Mouse (Mus musculus) intestine, postnatal 0 days (tissue): ENCODE measurements around the gene Atic. TPM values are rescaled to one million over a fixed set of nuclear protein-coding genes. Genes with fewer than 3 reads are reported as not detected.

Experiments used
- ATAC-seq: fragments of 200-750 bp; cut with Nextera tagmentation; 2 replicates; pipeline ENCODE4 v1.8.0; 2017; ENCODE audit warnings: mild to moderate bottlenecking, moderate TSS enrichment, moderate library complexity
- H3K27ac ChIP-seq: fragments of 300-500 bp; sonication (generic); 2 replicates; pipeline ENCODE4 v1.5.1; 2014; ENCODE audit warnings: mild to moderate bottlenecking, low read depth, low read length, moderate library complexity
- H3K27me3 ChIP-seq: fragments of 300-500 bp; sonication (generic); replicated peaks from 2 replicates; pipeline ENCODE4 v1.6.1; 2014; ENCODE audit warnings: low read length, mixed read lengths; ENCODE audit not compliant: control insufficient read depth, insufficient read depth
- H3K36me3 ChIP-seq: fragments of 300-500 bp; sonication (generic); 2 replicates; pipeline ENCODE4 v1.6.1; 2014; ENCODE audit warnings: mild to moderate bottlenecking, moderate library complexity; ENCODE audit not compliant: control insufficient read depth, insufficient read depth
- H3K4me1 ChIP-seq: fragments of 300-500 bp; sonication (generic); replicated peaks from 2 replicates; pipeline ENCODE4 v1.6.1; 2014; ENCODE audit warnings: antibody characterized with exemption, low read length, mixed read lengths; ENCODE audit not compliant: control insufficient read depth, insufficient read depth
- H3K4me2 ChIP-seq: fragments of 300-500 bp; sonication (generic); replicated peaks from 2 replicates; pipeline ENCODE4 v1.6.1; 2014; ENCODE audit warnings: low read depth, mild to moderate bottlenecking, moderate library complexity
- H3K4me3 ChIP-seq: fragments of 300-500 bp; sonication (generic); 2 replicates; pipeline ENCODE4 v1.5.1; 2014; ENCODE audit warnings: low read depth, low read length
- H3K9ac ChIP-seq: fragments of 300-500 bp; sonication (generic); 2 replicates; pipeline ENCODE4 v1.6.1; 2014; ENCODE audit warnings: mild to moderate bottlenecking, low read depth, low read length
- H3K9me3 ChIP-seq: fragments of 300-500 bp; sonication (generic); 2 replicates; pipeline ENCODE4 v1.6.1; 2016; ENCODE audit warnings: mixed run types; ENCODE audit not compliant: control insufficient read depth
- CTCF ChIP-seq: sonication (generic); IDR thresholded peaks from 2 replicates; pipeline ENCODE4 v1.5.1; 2016; ENCODE audit warnings: low read depth, mild to moderate bottlenecking, control low read depth, antibody characterized with exemption, moderate library complexity
- WGBS: fragments of 180-500 bp; shearing (Covaris S2); extraction: QIAGEN DNeasy Blood & Tissue Kit; methylation state at CpG from one replicate; pipeline ENCODE4 v1.1.7; 2014; 5-methylcytosine and 5-hydroxymethylcytosine counted together
- polyA plus RNA-seq: library from polyadenylated mRNA; unstranded; fragments of >200 nt; fragmentation: Nextera tagmentation; extraction: Ambion mirVana; gene quantifications from 2 replicates; pipeline ENCODE4 v1.2.1, GENCODE M21; 2015

Atic gene
- polyA plus RNA-seq = 23.2 and 24.6 TPM in 2 replicates

GRCm38 (mm10) chr1:71556688-71557612 lies at the start of gene Atic:
Gene Atic (plus strand): TSS chr1:71557150.
- H3K27me3 ChIP-seq = no peaks in the 10 kb centered on the region
- H3K9me3 ChIP-seq = no peaks in the 10 kb centered on the region
- H3K4me1 ChIP-seq = no peaks in the 10 kb centered on the region
- peak; percentile 15; the same call in 1 of the 2 replicates for TF ChIP-seq CTCF
- ATAC-seq = peak; percentile 100
- under 1% methylated on average over 51 of the region's 55 CpGs for WGBS
- H3K4me2 ChIP-seq = peak within 1 kb of the TSS; percentile 82
- H3K4me3 ChIP-seq = peak within 1 kb of the TSS; percentile 45
- peak within 1 kb of the TSS; percentile 55 for H3K9ac ChIP-seq
- H3K27ac ChIP-seq = peak within 1 kb of the TSS; percentile 60
- H3K36me3 ChIP-seq = peaks cover 16% of the 10 kb centered on the region

- ATAC-seq = no peak
- TF ChIP-seq CTCF = no peak
- H3K9me3 ChIP-seq = no peaks in the 10 kb centered on the region
- no peak overlapping the region for H3K4me2 ChIP-seq
- H3K27me3 ChIP-seq = no peaks in the 10 kb centered on the region
- H3K27ac ChIP-seq = no peak overlapping the region
- no peak overlapping the region for H3K4me3 ChIP-seq
- H3K9ac ChIP-seq = no peak overlapping the region
- 54% methylated on average over 9 of the region's 9 CpGs for WGBS
- H3K4me1 ChIP-seq = no peaks in the 10 kb centered on the region
- no peaks in the 10 kb centered on the region for H3K36me3 ChIP-seq
Measured at GRCm38 (mm10) chr1:71507251-71507650, 49.7 kb upstream of the Atic start.

GRCm38 (mm10) chr1:71515041-71515440 lies 41.9 kb upstream of the Atic start:
- no peak for TF ChIP-seq CTCF
- WGBS = 68% methylated on average over 4 of the region's 4 CpGs
- Histone ChIP-seq H3K9me3 (no peaks in the 10 kb centered on the region), H3K4me3 (no peak overlapping the region), H3K27me3 (no peaks in the 10 kb centered on the region), H3K36me3 (no peaks in the 10 kb centered on the region), H3K4me1 (no peaks in the 10 kb centered on the region), H3K9ac (no peak overlapping the region), H3K27ac (no peak overlapping the region), H3K4me2 (no peak overlapping the region)
- ATAC-seq = no peak

GRCm38 (mm10) chr1:71528808-71529648 lies 27.9 kb upstream of the Atic start:
- Histone ChIP-seq H3K9me3 (no peaks in the 10 kb centered on the region), H3K4me1 (no peaks in the 10 kb centered on the region), H3K9ac (no peak overlapping the region), H3K36me3 (no peaks in the 10 kb centered on the region), H3K27ac (no peak overlapping the region), H3K27me3 (no peaks in the 10 kb centered on the region), H3K4me3 (no peak overlapping the region), H3K4me2 (no peak overlapping the region)
- 82% methylated on average over 18 of the region's 18 CpGs for WGBS
- ATAC-seq = no peak
- no peak for TF ChIP-seq CTCF

GRCm38 (mm10) chr1:71530779-71531178 lies 26.2 kb upstream of the Atic start:
- Histone ChIP-seq H3K36me3 (no peaks in the 10 kb centered on the region), H3K9ac (no peak overlapping the region), H3K9me3 (no peaks in the 10 kb centered on the region), H3K27ac (no peak overlapping the region), H3K4me2 (no peak overlapping the region), H3K4me3 (no peak overlapping the region), H3K27me3 (no peaks in the 10 kb centered on the region), H3K4me1 (no peaks in the 10 kb centered on the region)
- TF ChIP-seq CTCF = no peak
- ATAC-seq = no peak
- 70% methylated on average over 2 of the region's 2 CpGs for WGBS

- Histone ChIP-seq H3K27me3 (no peaks in the 10 kb centered on the region), H3K4me3 (no peak overlapping the region), H3K4me1 (no peaks in the 10 kb centered on the region), H3K4me2 (no peak overlapping the region), H3K9ac (no peak overlapping the region), H3K27ac (no peak overlapping the region), H3K36me3 (no peaks in the 10 kb centered on the region), H3K9me3 (no peaks in the 10 kb centered on the region)
- 22% methylated on average over 7 of the region's 7 CpGs for WGBS
- peak; percentile 85 for TF ChIP-seq CTCF
- peak; percentile 51; the same call in 1 of the 2 replicates for ATAC-seq
Measured at GRCm38 (mm10) chr1:71531653-71532052, 25.3 kb upstream of the Atic start.
